Mouse (Mus musculus) skeletal muscle tissue, adult 2 months (tissue): ENCODE data around the gene Angptl8.
"Not testable (repeated sequence)": the region's sequence is repeated elsewhere in the genome, so short reads cannot be mapped to it uniquely, and the experiment has no call there.

ENCODE experiments used
- DNase-seq: peaks from one replicate; pipeline ENCODE4 v3.0.0-alpha.2; 2012; ENCODE audit warnings: low read depth, low spot score

The Angptl8 gene

GRCm38 (mm10) chr9:21835258-21835912, at the start of gene Angptl8:
Gene Angptl8, plus strand, starts transcription at chr9:21835510.
- DNase-seq: no peak

DNA sequence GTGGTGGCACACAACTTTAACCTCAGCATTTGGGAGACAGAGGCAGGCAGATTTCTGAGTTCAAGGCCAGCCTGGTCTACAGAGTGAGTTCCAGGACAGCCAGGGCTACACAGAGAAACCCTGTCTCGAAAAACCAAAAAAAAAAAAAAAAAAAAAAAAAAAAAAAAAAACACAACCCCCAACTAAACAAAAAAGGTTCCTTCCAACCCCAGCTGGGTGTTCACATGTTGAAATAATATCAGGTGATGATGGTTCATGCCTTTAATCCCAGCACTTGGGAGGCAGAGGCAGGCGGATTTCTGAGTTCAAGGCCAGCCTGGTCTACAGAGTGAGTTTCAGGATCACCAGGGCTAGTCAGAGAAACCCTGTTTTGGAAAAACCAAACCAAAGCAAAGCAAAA, 49.0 kb upstream of the Angptl8 start:
- not testable (repeated sequence) for DNase-seq

DNA sequence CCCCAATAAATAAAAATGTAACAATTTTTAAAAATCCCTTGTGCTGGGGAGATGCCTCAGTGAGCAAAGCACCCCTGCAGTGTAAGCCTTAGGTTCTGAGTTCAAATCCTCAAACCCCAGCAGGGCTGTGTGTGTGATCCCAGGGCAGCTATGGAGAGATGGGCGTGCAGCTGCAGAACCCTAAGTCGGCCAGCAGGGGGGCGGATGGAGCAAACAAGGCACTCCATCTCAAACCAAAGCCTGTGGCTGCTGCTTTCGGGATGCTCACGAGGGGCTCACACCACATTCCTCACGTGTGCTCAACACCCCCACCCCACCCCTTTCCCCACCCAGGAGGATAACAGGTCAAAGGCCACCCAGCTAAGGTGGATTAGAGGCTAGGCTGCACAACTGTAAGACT, 48.4 kb upstream of the Angptl8 start:
- no peak for DNase-seq

DNA sequence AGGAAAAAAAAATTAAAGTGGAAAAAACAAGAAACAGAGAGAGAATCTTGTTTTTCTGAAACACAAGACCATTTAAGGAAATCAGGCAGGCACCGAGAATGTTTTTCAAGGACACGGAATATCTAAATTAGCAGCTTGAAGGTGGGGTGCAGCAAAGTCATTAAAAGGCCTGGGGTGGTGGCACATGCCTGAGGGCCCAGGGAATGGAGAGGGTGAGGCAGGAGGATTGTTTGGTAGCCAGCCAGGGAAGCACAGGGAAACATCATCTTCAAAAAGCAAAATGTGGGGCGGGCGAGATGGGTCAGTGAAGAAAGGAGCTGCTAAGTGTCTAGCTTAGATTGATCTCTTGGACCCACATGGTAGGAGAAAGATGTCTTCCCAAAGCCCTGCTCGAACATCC, 47.7 kb upstream of the Angptl8 start:
- no peak for DNase-seq

GRCm38 (mm10) chr9:21788234-21788633, 47.1 kb upstream of the Angptl8 start:
- no peak for DNase-seq

- peak; percentile 86 for DNase-seq
Measured at GRCm38 (mm10) chr9:21791861-21792260, 43.4 kb upstream of the Angptl8 start.

- DNase-seq: peak; percentile 72
Measured at GRCm38 (mm10) chr9:21792644-21793043, 42.7 kb upstream of the Angptl8 start.

DNA sequence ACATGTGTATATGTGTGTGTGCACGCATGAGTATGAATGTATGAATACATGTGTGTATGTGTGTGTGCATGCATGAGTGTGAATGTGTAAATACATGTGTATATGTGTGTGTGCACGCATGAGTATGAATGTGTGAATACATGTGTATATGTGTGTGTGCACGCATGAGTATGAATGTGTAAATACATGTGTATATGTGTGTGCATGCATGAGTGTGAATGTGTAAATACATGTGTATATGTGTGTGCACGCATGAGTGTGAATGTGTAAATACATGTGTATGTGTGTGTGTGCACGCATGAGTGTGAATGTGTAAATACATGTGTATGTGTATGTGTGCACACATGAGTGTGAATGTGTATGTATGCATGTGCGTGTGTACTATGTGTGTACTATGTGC, 41.8 kb upstream of the Angptl8 start:
- not testable (repeated sequence) for DNase-seq

- no peak for DNase-seq
Measured at GRCm38 (mm10) chr9:21794344-21794834, 40.9 kb upstream of the Angptl8 start.

GRCm38 (mm10) chr9:21794925-21795324, 40.4 kb upstream of the Angptl8 start:
- peak; percentile 71 for DNase-seq

GRCm38 (mm10) chr9:21795579-21795978, 39.7 kb upstream of the Angptl8 start:
- DNase-seq: no peak

- DNase-seq: no peak
Measured at GRCm38 (mm10) chr9:21796259-21796658, 39.1 kb upstream of the Angptl8 start.

DNA sequence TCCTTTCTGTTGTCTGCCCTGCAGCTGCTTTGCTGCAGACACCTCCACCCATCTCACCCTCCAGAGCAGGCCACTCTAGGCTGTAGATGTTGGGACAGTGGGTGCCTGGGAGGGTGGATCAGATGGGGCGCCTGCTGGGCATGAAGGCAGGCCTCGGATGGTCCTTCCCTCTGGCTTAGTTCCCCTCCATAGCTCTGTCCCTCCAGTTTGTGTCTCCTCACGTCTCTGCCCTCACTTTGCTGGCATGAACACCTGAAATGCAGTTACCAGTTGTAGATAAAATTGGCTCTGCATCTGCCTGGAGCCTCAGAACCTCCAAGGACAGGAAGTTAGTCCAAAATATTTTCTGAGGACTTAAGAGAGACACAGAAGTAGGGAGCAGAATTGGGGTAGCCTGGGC, 38.4 kb upstream of the Angptl8 start:
- no peak for DNase-seq

DNA sequence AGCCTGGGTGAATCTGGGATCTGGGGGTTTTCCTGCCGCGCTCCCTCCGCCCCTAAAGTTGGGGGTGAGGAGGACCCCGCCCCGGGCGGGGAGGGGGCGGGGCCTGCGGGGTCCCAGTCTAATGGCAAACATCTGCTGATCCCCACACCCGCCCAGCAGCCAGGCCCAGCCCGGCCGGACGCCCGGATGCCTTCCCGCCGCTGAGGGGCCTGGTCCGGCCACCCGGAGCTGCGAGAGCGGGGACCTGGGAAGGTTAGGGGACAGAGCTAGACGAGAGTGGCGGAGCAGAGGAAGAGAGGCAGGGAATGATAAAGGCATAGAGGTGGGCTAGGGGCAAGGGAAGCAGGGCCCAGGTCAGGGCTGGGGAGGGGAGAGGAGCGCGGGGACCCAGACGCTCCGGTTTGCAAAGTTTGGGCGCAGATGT, 37.4 kb upstream of the Angptl8 start:
- peak; percentile 59 for DNase-seq

DNA sequence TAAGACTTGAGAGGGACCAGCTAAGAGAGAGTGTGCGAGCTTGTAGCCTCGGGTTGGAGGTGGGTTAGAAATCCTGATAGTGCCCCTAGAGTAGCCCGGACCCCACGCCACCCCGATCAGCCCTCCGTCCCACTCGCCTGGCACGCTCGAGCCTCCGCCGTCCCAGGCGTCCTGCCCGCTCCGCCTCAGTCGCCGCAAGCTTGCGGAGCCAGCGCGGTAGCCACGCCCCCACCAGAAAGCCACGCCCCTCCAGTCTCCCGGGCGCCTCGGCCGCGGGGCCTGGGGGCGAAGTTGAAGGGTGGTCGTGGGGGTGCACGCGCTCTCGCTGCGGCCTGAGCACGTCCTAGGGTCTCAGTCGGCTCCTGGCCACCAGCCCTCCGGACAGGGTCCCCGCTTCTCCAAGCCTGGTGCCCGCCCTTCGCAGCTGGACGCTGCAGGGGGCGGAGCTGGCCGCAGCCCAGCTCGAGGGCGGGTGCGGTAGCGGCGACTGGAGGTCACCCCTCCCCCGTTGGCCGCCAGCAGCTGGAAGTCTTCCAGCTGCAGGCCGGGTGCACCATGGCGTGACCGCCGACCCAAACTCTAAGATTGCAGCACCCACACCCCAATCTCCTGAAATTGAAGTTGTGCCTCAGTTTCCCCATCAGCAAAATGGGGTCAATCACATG, 36.8 kb upstream of the Angptl8 start, which contains the start of gene Kank2:
Gene Kank2 (minus strand): TSS at position 400 of the 665 bp plus-strand sequence.
- peak; percentile 87 for DNase-seq

DNA sequence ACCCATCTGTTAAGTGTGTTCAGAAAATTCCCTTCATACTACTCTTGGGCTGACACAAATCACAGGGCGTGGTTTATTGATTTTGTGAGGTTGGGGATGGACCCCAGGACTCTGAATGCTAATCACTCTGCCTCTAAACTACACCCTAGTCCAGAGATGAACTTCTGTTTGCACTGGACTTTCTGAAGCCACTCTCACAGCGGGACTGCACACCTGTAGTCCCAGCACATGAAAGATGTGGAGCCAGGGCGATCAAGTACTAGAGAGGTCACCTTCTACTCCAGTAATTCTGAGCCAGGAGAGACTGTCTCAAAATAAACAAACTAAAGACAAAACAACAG, 36.3 kb upstream of the Angptl8 start:
- no peak for DNase-seq

DNA sequence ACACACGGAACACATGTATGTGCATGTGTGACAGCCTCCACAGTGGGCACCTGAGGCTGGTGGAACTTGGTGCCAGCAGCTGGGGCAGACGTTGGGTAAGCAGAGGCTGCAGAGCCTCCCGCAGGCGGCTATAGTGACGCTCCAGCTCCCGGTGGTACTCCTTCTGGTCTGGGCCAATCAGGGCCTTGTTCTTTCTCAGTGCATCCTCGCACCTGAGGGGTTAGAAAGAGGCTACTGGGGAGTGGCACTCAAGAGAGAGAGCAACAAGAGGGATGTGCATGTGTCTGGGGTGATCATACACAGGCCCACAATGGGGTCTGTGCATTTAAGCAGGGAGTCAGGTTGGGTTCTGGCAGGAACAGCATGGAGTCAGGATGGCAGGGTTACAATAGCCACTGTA, 34.2 kb upstream of the Angptl8 start:
- no peak for DNase-seq

GRCm38 (mm10) chr9:21801591-21801990, 33.7 kb upstream of the Angptl8 start:
- DNase-seq: no peak

GRCm38 (mm10) chr9:21803986-21804644, 31.2 kb upstream of the Angptl8 start:
- peak; percentile 87 for DNase-seq

GRCm38 (mm10) chr9:21806363-21806762, 28.9 kb upstream of the Angptl8 start:
- no peak for DNase-seq

- no peak for DNase-seq
Measured at GRCm38 (mm10) chr9:21806976-21807375, 28.3 kb upstream of the Angptl8 start.

DNA sequence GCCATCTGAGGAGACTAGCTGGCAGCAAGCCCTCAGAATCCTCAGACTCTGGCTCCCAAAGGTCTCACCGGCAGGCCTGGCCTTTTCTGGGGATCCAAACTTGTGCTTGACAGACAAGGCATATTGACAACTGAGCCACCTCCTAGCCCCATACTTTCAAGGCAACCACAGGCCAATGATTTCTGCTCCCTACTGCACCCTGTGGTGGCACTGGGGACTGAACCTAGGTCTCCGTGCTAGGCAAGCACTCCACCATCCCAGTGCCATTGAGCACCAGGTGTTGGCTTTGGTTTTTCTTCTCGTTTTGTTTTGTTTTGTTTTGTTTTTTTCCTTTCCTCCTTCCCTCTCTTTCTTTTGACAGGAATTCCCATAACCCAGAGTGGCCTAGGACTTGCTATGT, 26.7 kb upstream of the Angptl8 start:
- DNase-seq: no peak

DNA sequence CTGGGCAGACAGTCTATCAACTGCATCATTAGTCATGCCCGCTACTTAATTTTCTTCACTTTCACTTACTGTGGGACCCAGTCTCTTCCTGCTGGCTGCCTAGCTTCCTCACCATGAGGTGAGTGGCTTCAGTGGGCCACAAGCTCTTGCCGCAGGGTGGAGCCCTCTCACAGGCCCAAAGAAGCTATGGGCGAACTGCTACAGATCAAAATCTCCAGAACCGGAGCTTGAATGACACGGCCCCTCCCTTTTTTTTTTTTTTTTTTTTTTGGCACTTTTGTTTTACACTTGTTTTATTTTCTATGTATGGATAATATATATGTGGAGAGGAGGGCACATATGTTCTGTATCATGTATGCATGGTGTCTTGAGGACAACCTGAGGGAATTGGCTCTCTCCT, 24.1 kb upstream of the Angptl8 start:
- no peak for DNase-seq
